Mouse (Mus musculus) left cerebral cortex, adult 9 months (tissue): ENCODE data around the gene St5.
A peak's percentile ranks its signal among the peaks of the same experiment; 100 is the strongest.

Experiments used
- DNase-seq, 2 experiments: peaks; one replicate each; pipeline ENCODE4 v3.0.0; 2022; ENCODE audit warnings: low spot score in 2 of 2

St5 gene

GRCm38 (mm10) chr7:109703190-109704015, at the start of gene St5, which contains the start of gene Akip1:
Gene St5, minus strand, starts transcription at chr7:109703605.
Gene Akip1, plus strand, starts transcription at chr7:109703690.
- DNase-seq = peak; percentile 70 to 93

GRCm38 (mm10) chr7:109752008-109752925, 48.9 kb upstream of the St5 start, which contains the start of gene Tmem9b:
Gene Tmem9b, minus strand, starts transcription at chr7:109752875.
- DNase-seq = peak; percentile 20 to 72

GRCm38 (mm10) chr7:109751427-109752007, 48.1 kb upstream of the St5 start:
- no peak for DNase-seq

GRCm38 (mm10) chr7:109747747-109748146, 44.3 kb upstream of the St5 start:
- DNase-seq = no peak

GRCm38 (mm10) chr7:109741703-109742102, 38.3 kb upstream of the St5 start:
- no peak for DNase-seq

GRCm38 (mm10) chr7:109741060-109741459, 37.7 kb upstream of the St5 start:
- no peak for DNase-seq

- DNase-seq = no peak
These were observed 36.5 kb upstream of the St5 start for GRCm38 (mm10) chr7:109739822-109740370.

GRCm38 (mm10) chr7:109734806-109735205, 31.4 kb upstream of the St5 start:
- no peak for DNase-seq

- DNase-seq = no peak
These were observed 28.2 kb upstream of the St5 start, which contains the start of gene Ascl3 for GRCm38 (mm10) chr7:109731626-109732025. Gene Ascl3, minus strand, starts transcription at chr7:109731726.

- no peak for DNase-seq
These were observed 20.3 kb upstream of the St5 start, which contains the start of gene BC051019 for GRCm38 (mm10) chr7:109723697-109724096. Gene BC051019, minus strand, starts transcription at chr7:109723850.

GRCm38 (mm10) chr7:109723114-109723513, 19.7 kb upstream of the St5 start:
- no peak for DNase-seq

- DNase-seq = no peak
These were observed 19.2 kb upstream of the St5 start for GRCm38 (mm10) chr7:109722618-109723017.

GRCm38 (mm10) chr7:109719286-109719685, 15.9 kb upstream of the St5 start:
- DNase-seq = peak in 1 of 2 experiments; percentile 42

GRCm38 (mm10) chr7:109713434-109713982, 10.1 kb upstream of the St5 start:
- no peak for DNase-seq

- DNase-seq = no peak
These were observed 8.8 kb upstream of the St5 start for GRCm38 (mm10) chr7:109712198-109712597.

GRCm38 (mm10) chr7:109710069-109710468, 6.7 kb upstream of the St5 start:
- DNase-seq = no peak

GRCm38 (mm10) chr7:109708961-109709382, 5.6 kb upstream of the St5 start:
- DNase-seq = no peak

- DNase-seq = peak in 1 of 2 experiments; percentile 53
These were observed 3.8 kb upstream of the St5 start for GRCm38 (mm10) chr7:109707023-109707785.

GRCm38 (mm10) chr7:109704461-109704860, 1.1 kb upstream of the St5 start:
- DNase-seq = no peak

GRCm38 (mm10) chr7:109704016-109704377, 592 bp upstream of the St5 start:
- DNase-seq = no peak
